Mouse (Mus musculus): Measurements from ENCODE around the gene Prelid1.
A peak's percentile ranks its signal among the peaks of the same experiment; 100 is the strongest.

Prelid1 gene

DNA sequence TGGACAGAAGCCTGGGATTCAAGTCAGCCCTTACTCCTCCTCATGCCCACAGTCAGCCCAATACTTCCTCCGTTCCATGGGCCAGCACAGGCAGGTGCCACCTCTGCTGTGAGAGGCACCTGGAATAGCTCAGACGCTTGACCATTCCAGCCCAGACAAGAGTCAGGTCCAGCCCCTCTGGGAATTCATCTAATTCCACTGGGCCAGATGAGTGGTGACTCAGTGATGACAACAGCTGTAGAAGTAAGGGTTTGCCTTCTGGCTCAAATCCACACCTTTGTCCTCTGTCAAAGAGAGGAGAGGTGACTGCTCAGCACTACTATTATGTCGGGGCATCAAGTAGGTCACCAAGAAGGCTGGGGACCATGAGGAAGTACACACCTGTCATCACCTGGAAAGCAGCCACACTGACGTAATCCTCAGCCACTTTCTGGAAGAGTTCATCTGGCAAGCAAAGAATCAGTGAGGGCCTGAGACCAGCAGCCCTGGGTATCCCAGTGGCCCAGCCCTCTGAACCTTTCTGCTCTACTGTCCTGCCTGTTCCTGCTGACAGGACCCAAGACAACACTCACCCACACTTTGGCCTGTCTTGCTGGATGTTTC lies at the start of gene Prelid1:
Gene Prelid1 (plus strand): TSS at position 570 of the 603 bp plus-strand sequence.
- no peak for DNase-seq

GRCm38 (mm10) chr13:55277203-55277602 lies 43.1 kb upstream of the Prelid1 start:
- no peak for DNase-seq

GRCm38 (mm10) chr13:55277646-55278045 lies 42.7 kb upstream of the Prelid1 start:
- DNase-seq = no peak

GRCm38 (mm10) chr13:55288854-55289253 lies 31.4 kb upstream of the Prelid1 start:
- no peak for DNase-seq

- DNase-seq = no peak
Measured at GRCm38 (mm10) chr13:55296760-55297159, 23.5 kb upstream of the Prelid1 start.

DNA sequence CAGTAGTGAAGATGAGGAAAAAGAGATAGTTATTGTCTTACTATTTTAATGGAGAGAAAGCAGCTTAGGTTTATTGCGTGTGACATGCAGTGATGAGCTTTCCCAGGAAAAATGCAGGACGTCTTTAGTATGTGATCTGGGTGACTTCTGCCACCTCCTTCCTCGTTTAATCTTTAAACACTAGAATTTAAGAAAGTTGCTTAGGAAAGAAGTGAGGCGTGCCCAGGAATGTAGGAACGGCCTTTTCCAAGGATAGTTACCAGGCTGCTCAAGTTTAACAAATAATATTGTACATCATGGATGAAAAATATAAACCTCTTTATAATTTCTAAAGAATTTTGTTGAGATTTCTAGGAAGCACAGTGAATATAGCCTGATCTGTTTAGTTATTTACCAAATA lies 19.4 kb upstream of the Prelid1 start:
- DNase-seq = no peak

DNA sequence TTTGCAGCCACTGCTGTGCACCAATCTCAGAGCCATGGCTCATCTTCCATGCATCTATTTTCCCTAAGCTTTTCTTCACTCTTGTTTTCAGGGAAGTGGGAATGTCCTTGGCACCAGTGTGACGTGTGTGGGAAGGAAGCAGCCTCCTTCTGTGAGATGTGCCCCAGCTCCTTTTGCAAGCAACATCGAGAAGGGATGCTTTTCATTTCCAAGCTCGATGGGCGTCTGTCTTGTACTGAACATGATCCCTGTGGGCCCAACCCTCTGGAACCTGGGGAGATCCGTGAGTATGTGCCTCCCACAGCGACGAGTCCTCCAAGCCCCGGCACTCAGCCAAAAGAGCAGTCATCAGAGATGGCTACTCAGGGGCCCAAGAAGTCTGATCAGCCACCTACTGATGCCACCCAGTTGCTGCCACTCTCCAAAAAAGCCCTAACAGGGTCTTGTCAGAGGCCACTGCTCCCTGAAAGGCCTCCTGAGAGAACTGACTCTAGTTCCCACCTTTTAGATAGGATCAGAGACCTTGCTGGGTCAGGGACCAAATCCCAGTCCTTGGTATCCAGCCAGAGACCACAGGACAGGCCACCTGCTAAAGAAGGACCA lies 8.2 kb upstream of the Prelid1 start:
- no peak for DNase-seq

DNA sequence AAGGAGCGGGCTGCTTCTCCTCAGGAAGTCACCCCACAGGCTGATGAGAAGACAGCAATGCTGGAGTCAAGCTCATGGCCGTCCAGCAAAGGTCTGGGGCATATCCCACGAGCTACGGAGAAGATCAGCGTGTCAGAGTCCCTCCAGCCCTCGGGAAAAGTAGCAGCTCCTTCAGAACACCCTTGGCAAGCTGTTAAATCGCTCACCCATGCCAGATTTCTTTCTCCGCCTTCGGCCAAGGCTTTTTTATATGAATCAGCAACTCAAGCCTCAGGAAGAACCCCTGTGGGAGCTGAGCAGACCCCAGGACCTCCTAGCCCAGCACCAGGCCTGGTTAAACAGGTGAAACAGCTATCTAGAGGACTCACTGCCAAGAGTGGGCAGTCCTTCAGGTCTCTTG lies 7.2 kb upstream of the Prelid1 start:
- DNase-seq = no peak

GRCm38 (mm10) chr13:55314891-55315412 lies 5.3 kb upstream of the Prelid1 start:
- no peak for DNase-seq

- no peak for DNase-seq
Measured at GRCm38 (mm10) chr13:55318351-55318750, 1.9 kb upstream of the Prelid1 start.

DNA sequence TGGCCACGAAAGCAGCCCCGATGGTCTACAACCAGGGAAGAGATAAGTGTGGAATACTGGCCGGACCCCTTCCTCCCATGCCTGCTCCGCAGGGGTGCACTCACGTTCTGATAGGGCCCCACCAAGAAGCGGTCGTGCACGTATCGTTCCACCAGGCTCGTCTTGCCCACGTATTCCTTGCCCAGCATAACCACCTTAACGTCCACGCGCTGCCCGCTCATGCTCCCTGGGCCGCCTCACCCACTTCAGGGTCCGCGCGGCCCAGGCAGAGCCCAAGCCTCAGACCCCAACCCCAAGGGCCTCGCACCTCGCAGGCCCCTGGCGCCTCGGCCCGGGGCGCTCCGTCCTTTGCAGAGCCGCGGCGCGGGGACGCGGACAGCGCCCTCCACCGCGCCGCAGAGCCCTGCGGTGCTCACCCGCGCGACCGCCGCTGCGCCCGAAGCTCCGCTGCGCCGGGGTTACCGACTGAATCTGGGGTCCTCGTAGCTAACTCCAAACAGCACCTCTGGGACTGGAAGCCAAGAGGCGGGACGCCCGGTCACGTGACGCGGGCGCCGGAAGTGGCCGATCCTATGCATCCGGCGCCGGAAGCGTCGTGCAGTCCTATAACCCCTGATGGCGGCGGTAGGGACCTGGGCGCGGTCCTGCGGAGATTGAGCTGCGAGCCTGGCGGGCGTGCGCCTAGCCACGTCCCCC lies 1.3 kb downstream of the Prelid1 start, which contains the start of gene Rab24:
Gene Rab24 (minus strand): TSS at position 513 of the 696 bp plus-strand sequence.
- DNase-seq = peak; percentile 89

- peak; percentile 42 for DNase-seq
Measured at GRCm38 (mm10) chr13:55322130-55322825, 2.0 kb downstream of the Prelid1 start.

DNA sequence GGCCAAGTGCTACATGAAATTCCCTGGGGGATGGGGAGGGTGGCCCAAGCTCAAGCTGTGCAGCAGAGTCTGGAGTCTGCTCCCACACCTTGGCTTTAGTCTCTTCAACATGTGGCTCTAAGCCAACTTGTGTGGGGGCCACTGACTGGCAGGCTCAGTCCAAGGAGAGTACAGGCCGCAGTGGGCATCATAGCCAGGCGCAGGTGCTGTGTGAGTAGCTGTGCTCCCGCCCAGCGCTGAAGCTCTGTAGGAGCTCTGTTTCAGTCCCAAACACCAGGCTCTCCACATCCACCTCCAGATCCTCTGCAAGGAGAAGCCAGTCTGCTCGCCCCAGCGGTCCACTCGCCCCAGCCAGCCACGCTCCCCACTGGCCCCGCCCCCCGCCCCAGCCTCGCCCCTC lies 5.3 kb downstream of the Prelid1 start:
- no peak for DNase-seq

- DNase-seq = no peak
Measured at GRCm38 (mm10) chr13:55327169-55327568, 6.9 kb downstream of the Prelid1 start.

GRCm38 (mm10) chr13:55327633-55328032 lies 7.3 kb downstream of the Prelid1 start:
- DNase-seq = peak; percentile 90

- DNase-seq = no peak
Measured at GRCm38 (mm10) chr13:55328171-55328570, 7.9 kb downstream of the Prelid1 start.

- DNase-seq = no peak
Measured at GRCm38 (mm10) chr13:55328641-55329040, 8.3 kb downstream of the Prelid1 start.

- DNase-seq = no peak
Measured at GRCm38 (mm10) chr13:55329109-55329682, 8.9 kb downstream of the Prelid1 start.

DNA sequence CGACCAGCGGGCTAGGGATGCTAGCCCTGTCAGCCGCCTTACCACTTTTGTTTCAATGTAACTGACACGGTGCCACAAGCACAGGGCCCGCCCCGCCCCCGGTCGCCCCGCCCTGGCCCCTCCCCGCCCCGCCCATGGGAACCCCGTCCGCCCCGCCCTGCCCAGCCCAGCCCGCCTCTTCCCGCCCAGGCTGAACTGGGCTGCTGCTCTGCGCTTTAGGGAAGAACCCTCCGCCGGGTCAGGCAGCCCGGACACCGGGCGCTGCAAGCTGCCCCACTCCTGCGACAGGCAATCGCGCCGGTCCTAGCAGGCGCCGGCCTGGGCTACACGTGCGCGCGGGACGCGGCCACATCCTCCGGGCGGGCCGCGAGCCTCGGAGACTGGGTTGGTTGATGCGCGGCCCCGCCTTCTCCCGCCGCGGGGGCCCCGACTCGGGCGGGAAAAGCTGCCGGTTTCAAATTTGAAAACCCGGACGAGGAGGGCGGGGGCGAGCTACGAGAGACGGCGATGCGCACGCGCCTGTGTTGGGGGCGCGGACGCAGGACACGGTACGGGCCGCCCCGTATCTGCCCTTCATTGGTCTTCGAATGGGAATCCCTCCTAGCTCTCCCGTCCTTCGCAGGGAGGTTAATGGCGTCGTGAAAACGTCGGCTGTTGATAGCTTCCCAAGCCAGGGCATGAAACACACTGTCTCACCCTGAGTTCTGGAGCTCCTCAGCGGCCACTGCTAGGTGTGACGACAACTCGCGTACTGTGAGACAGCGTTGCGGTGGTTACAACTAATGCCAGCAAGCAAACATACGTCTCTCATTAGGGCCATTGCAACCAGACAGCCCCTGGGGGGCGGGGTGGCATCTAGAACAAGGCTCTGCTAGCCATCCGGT lies 9.6 kb downstream of the Prelid1 start, which contains the start of gene Mxd3:
Gene Mxd3 (minus strand): TSS at position 141 of the 884 bp plus-strand sequence.
- DNase-seq = peak; percentile 92

DNA sequence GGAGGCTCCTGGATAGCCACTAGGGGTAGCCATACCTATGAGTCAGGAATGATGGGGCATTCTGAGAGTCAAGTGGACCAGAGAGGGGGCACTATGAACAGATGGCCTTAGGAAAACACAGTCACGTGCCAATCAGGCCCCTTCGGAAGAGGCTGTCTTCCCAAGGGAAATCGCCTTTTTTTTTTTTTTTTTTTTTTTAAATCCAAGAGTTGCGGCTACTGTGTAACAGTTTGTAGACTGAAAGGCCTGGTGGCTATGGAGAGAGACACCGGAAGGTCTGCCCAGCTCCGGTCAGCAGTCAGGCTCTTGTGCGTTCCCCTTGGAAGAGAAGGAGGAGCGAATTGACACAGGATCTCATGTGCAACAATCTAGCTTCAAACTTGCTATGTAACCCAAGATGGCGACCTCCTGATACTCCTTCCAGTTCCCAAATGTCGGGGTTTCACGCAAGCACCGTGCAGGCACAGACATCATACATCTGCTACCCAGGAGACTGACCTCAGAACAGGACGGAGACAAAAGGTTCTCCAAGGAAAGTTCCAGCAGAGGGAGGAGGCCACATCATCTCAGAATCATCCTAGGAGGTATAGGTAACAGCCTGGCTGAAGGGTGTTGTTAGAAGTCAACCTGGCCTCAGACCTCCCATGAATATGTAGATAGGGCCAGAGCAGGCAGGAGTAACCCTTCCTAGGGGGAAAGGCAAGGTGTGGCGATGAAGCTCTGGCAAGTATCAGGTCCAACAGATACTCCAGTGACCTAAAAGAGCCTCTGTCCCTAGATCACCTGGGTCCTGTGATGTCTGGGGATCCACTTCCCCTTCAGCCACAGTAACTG lies 10.5 kb downstream of the Prelid1 start:
- no peak for DNase-seq

GRCm38 (mm10) chr13:55332331-55332730 lies 12.0 kb downstream of the Prelid1 start:
- no peak for DNase-seq
